Mouse (Mus musculus) hindbrain, postnatal 0 days (tissue): ENCODE measurements around the gene 2410137M14Rik. TPM values are rescaled to one million over a fixed set of nuclear protein-coding genes. Genes with fewer than 3 reads are reported as not detected.
A peak's percentile ranks its signal among the peaks of the same experiment; 100 is the strongest.
"Not testable (repeated sequence)": the region's sequence is repeated elsewhere in the genome, so short reads cannot be mapped to it uniquely, and the experiment has no call there.

Experiments used
- ATAC-seq: fragments of 200-750 bp; cut with Nextera tagmentation; 2 replicates; pipeline ENCODE4 v1.8.0; 2017; ENCODE audit warnings: mild to moderate bottlenecking, moderate TSS enrichment, moderate library complexity
- DNase-seq: peaks from one replicate; pipeline ENCODE4 v3.0.0-alpha.2; 2015; ENCODE audit warnings: low spot score
- H3K27ac ChIP-seq: fragments of 300-500 bp; sonication (generic); 2 replicates; pipeline ENCODE4 v1.5.1; 2014; ENCODE audit warnings: mild to moderate bottlenecking
- H3K27me3 ChIP-seq: fragments of 300-500 bp; sonication (generic); 2 replicates; pipeline ENCODE4 v1.6.1; 2014; ENCODE audit warnings: low read length, mixed read lengths; ENCODE audit not compliant: insufficient read depth
- H3K36me3 ChIP-seq: fragments of 300-500 bp; sonication (generic); 2 replicates; pipeline ENCODE4 v1.6.1; 2014; ENCODE audit warnings: low read length, mixed read lengths; ENCODE audit not compliant: insufficient read depth
- H3K4me1 ChIP-seq: fragments of 300-500 bp; sonication (generic); 2 replicates; pipeline ENCODE4 v1.6.1; 2014; ENCODE audit warnings: antibody characterized with exemption, low read length, mixed read lengths; ENCODE audit not compliant: insufficient read depth
- H3K4me2 ChIP-seq: fragments of 300-500 bp; sonication (generic); 2 replicates; pipeline ENCODE4 v1.6.1; 2014; ENCODE audit warnings: low read depth, mild to moderate bottlenecking, low read length, moderate library complexity, mixed read lengths
- H3K4me3 ChIP-seq: fragments of 300-500 bp; sonication (generic); 2 replicates; pipeline ENCODE4 v1.5.1; 2014; ENCODE audit warnings: low read length
- H3K9ac ChIP-seq: fragments of 300-500 bp; sonication (generic); replicated peaks from 2 replicates; pipeline ENCODE4 v1.6.1; 2014; ENCODE audit warnings: mild to moderate bottlenecking, low read length, moderate library complexity, mixed read lengths
- H3K9me3 ChIP-seq: fragments of 300-500 bp; sonication (generic); 2 replicates; pipeline ENCODE4 v1.6.1; 2016; ENCODE audit warnings: low read length, mixed read lengths
- CTCF ChIP-seq: IDR thresholded peaks from 2 replicates; pipeline ENCODE4 v1.5.1; 2016; ENCODE audit warnings: antibody characterized with exemption, control low read depth, low read depth
- WGBS: fragments of 180-500 bp; shearing (Covaris S2); extraction: QIAGEN DNeasy Blood & Tissue Kit; methylation state at CpG from one replicate; pipeline ENCODE4 v1.1.7; 2014; 5-methylcytosine and 5-hydroxymethylcytosine counted together
- polyA plus RNA-seq: library from polyadenylated mRNA; unstranded; fragments of >200 nt; fragmentation: Nextera tagmentation; extraction: Ambion mirVana; gene quantifications from 2 replicates; pipeline ENCODE4 v1.2.1, GENCODE M21; 2015
- total RNA-seq: library from RNA; depleted of rRNA; stranded (reverse); fragments of >200 nt; gene quantifications from 2 replicates; pipeline ENCODE4 v1.2.3, GENCODE M21; 2014

2410137M14Rik gene
- total and polyA plus RNA-seq, 2 experiments from 2014 or later: 0.23 TPM; not detected in 1

DNA sequence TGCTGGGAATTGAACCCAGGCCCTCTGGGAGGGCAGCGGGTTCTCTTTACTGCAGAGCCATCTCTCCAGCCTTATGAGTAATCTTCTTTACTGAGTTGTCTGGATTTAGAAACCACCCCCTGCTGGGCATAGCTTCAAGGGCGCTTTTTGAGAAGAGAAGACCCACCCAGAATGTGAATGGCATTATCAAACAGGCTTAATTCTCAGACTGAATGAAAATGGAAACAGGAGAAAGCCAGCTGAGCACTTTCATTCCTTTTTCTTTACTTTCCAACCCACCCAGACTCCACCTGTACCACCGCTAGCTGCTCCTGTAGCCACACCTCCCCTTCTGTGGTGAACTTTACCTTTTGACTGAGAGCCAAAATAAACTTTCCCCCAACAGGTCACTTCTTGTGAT, 14.4 kb upstream of the 2410137M14Rik start:
- no peak for TF ChIP-seq CTCF
- H3K27me3 ChIP-seq: no peaks in the 10 kb centered on the region
- H3K9ac ChIP-seq: no peak overlapping the region
- no peak overlapping the region for H3K27ac ChIP-seq
- ATAC-seq: no peak
- H3K9me3 ChIP-seq: no peaks in the 10 kb centered on the region
- no peak overlapping the region for H3K4me3 ChIP-seq
- no peaks in the 10 kb centered on the region for H3K4me1 ChIP-seq
- DNase-seq: no peak
- no peaks in the 10 kb centered on the region for H3K36me3 ChIP-seq
- 55% methylated on average over 3 of the region's 3 CpGs for WGBS
- no peak overlapping the region for H3K4me2 ChIP-seq

DNA sequence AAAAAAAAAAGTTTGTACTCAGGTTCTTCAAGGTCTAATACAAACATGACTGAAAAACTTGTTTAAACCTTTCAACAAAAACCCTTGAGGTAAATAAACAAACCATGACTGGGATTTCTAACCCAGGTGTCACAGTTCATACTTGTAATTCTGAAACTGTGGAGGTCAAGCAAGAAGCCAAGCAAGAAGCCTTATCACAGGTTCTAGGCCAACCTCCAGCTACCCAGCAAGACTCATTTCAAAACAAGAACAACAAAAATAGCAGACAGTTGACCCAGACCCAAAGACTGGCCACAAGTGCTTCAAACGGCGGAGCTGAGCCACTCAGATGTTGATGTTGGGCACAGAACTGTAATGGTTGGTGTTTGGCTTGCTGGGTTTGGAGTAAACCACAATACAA, 13.5 kb upstream of the 2410137M14Rik start:
- no peaks in the 10 kb centered on the region for H3K9me3 ChIP-seq
- DNase-seq (no peak), ATAC-seq (no peak)
- H3K36me3 ChIP-seq: no peaks in the 10 kb centered on the region
- H3K4me2 ChIP-seq: no peak overlapping the region
- H3K27ac ChIP-seq: no peak overlapping the region
- no peaks in the 10 kb centered on the region; the same call in 1 of the 2 replicates for H3K27me3 ChIP-seq
- H3K9ac ChIP-seq: no peak overlapping the region
- TF ChIP-seq CTCF: no peak
- no peaks in the 10 kb centered on the region for H3K4me1 ChIP-seq
- 90% methylated on average over 2 of the region's 2 CpGs for WGBS
- no peak overlapping the region for H3K4me3 ChIP-seq

DNA sequence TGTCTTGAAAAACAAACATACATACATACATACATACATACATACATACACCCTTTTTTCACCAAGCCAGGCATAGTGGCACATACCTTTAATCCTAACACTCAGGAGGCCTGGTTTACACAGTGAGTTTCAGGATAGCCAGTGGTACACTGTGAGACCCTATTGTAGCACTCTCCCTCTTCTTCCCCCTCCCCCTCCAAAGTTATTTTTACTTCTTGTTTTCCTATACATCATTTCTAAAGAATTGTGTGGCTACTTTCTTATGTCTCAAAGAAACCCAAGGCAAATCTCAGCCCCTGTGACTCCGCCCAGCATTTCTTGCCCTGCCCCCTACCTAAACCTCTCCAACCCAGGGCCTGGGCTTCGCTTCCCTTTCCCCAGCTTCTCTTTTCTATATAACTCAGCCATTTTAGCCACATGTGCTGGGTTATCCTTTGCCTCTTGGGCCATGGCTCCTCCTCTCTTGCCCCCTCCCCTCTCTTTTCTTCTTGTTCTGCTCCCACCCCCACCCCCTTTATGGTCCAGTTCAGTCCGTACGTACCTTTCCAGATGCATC, 12.8 kb upstream of the 2410137M14Rik start:
- H3K9ac ChIP-seq: no peak overlapping the region
- ATAC-seq (no peak), DNase-seq (no peak)
- no peaks in the 10 kb centered on the region; the same call in 1 of the 2 replicates for H3K27me3 ChIP-seq
- no peaks in the 10 kb centered on the region for H3K9me3 ChIP-seq
- 95% methylated on average over 4 of the region's 4 CpGs for WGBS
- no peak overlapping the region for H3K27ac ChIP-seq
- H3K4me2 ChIP-seq: no peak overlapping the region
- H3K4me1 ChIP-seq: no peaks in the 10 kb centered on the region
- no peaks in the 10 kb centered on the region for H3K36me3 ChIP-seq
- no peak overlapping the region for H3K4me3 ChIP-seq
- no peak for TF ChIP-seq CTCF

DNA sequence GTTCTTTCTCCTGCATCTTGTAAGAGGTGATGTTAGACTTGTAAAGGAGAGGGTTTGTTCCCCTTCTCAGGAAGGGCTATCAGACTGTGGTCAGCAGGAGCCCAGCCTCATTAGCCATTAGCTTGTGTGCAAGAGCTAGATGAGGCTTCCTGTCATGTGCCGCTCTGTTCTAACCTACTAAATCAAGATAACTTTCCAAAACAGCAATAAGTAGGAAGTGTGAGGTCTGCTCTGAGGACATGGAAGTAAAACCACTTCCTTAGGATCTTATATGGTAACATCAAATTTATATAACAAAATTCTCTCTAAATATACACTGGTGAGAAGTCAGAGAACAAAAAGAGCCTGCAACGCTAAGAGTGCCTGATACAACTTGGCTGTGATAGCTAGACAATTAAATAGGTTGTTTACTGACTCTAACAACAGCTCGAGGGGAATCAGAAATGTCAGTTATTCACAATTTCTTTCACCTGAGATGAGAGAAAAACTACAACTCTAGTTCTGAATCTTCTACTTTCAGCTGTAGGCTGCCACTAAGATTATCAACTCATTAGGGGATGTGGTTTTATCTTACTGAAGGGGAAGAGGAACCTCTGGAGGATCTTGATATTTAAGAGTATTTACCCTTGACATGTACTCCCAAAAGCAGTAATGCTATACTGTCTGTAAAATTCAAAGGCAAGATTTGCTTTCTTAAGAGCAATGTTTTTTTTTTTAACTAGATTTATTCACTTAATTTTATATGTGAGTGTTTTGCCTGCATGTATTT, 11.5 kb upstream of the 2410137M14Rik start:
- ATAC-seq: no peak
- Histone ChIP-seq H3K9me3 (no peaks in the 10 kb centered on the region), H3K4me2 (no peak overlapping the region), H3K36me3 (no peaks in the 10 kb centered on the region), H3K27ac (no peak overlapping the region), H3K4me1 (no peaks in the 10 kb centered on the region), H3K4me3 (no peak overlapping the region), H3K9ac (no peak overlapping the region), H3K27me3 (no peaks in the 10 kb centered on the region; the same call in 1 of the 2 replicates)
- DNase-seq: no peak
- TF ChIP-seq CTCF: no peak
- 74% methylated on average over 3 of the region's 3 CpGs for WGBS

DNA sequence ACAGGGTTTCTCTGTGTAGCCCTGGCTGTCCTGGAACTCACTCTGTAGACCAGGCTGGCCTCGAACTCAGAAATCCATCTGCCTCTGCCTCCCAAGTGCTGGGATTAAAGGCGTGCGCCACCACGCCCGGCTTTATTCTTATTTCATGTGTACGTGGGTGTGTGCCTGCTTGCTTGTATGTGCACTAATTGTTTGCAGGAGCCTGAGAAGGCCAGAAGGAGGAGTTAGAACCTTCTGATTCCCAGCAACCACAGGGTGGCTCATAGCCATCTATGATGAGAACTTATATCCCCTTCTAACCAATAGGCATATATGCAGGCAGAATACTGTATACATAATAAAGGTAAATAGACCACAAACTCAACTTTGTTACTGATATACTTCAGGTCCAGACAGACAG, 9.6 kb upstream of the 2410137M14Rik start:
- H3K36me3 ChIP-seq, ATAC-seq, H3K9me3 ChIP-seq, H3K9ac ChIP-seq, H3K27me3 ChIP-seq, H3K4me1 ChIP-seq, DNase-seq, H3K4me3 ChIP-seq, H3K4me2 ChIP-seq, H3K27ac ChIP-seq: not testable (repeated sequence)
- WGBS: 95% methylated on average over 6 of the region's 6 CpGs

DNA sequence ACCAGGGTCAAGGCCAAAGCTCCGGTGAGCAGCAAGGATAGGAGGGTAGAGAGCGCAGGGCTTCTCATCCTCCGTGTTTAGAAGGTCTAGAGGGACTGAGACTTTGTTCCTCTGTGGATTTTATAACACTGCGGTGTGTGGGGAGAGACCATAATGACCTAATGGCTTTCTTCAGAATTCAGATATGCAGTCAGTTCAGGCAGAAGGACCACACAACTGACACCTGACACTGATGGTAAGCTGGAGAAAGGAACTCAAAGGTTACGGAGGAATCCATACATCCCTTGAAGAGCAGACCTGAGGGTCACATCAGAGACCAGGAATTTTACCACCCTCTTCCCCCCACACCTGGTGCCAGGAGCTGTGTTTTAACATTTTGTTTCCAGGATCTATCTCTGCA, 8.4 kb upstream of the 2410137M14Rik start, which contains the start of gene H2-M5:
Gene H2-M5, minus strand, starts transcription at position 101 of the 400 bp plus-strand sequence.
- H3K27ac ChIP-seq: no peak within 1 kb of the TSS
- peak within 1 kb of the TSS; percentile 38 for H3K4me2 ChIP-seq
- DNase-seq: no peak
- no peaks in the 10 kb centered on the region for H3K36me3 ChIP-seq
- H3K9me3 ChIP-seq: no peaks in the 10 kb centered on the region
- peak within 1 kb of the TSS; percentile 8 for H3K4me3 ChIP-seq
- no peak for TF ChIP-seq CTCF
- 34% methylated on average over 5 of the region's 5 CpGs for WGBS
- H3K27me3 ChIP-seq: no peaks in the 10 kb centered on the region; the same call in 1 of the 2 replicates
- no peaks in the 10 kb centered on the region for H3K4me1 ChIP-seq
- ATAC-seq: no peak
- no peak within 1 kb of the TSS for H3K9ac ChIP-seq

DNA sequence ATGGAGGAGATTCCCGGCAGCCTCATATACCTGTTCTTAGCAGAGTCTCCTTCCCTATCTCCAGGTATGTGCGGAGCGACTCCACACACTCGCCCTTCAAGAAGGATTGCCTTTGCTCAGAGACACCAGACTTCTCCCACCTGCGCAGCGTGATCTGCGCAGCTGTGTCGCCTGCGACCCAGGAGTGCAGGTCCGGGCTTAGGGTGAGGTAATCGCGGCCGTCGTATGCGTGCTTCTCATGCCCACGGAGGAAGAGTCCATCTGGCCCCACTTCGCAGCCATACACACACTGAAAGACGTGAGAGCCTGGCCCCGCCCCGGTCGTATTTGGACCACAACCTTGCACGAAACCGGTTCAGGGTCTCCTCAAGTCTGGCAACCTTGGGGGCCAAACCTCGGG, 7.4 kb upstream of the 2410137M14Rik start:
- no peaks in the 10 kb centered on the region for H3K36me3 ChIP-seq
- H3K4me3 ChIP-seq: peak overlapping the region; percentile 8
- H3K27ac ChIP-seq: no peak overlapping the region
- no peaks in the 10 kb centered on the region for H3K9me3 ChIP-seq
- no peak overlapping the region for H3K9ac ChIP-seq
- TF ChIP-seq CTCF: no peak
- WGBS: 12% methylated on average over 24 of the region's 24 CpGs
- peak overlapping the region; percentile 38 for H3K4me2 ChIP-seq
- no peaks in the 10 kb centered on the region; the same call in 1 of the 2 replicates for H3K27me3 ChIP-seq
- H3K4me1 ChIP-seq: no peaks in the 10 kb centered on the region
- peak; percentile 22 for DNase-seq
- peak; percentile 78 for ATAC-seq
